Mouse (Mus musculus) mouse embryonic stem cell (cell line): ENCODE results near the gene Arap2.

Source experiments
- in situ Hi-C, 2 experiments: fragments of 300-500 bp; cut with MboI; formaldehyde crosslinking; loops; 1 replicate in 1 of 2; 3 replicates in 1 of 2; pipeline ENCODE4 v1.14.3; 2019 to 2020; ENCODE audit warnings: low sequenced_read_pairs in 2 of 2, low pct_unique_long_range_greater_than_20kb in 1 of 2, mixed read lengths in 1 of 2; ENCODE audit not compliant: unreplicated experiment in 1 of 2

Gene Arap2

GRCm38 (mm10) chr5:62664847-62665246, 101.1 kb downstream of the Arap2 start:
- in situ Hi-C loops: no loop called here

GRCm38 (mm10) chr5:62663206-62663605, 102.8 kb downstream of the Arap2 start:
- in situ Hi-C loops: no loop called here

GRCm38 (mm10) chr5:62653924-62654323, 112.0 kb downstream of the Arap2 start:
- in situ Hi-C loops: no loop called here

- in situ Hi-C loops: no loop called here
Observed at GRCm38 (mm10) chr5:62642330-62642729, 123.6 kb downstream of the Arap2 start.

GRCm38 (mm10) chr5:62640501-62640900, 125.5 kb downstream of the Arap2 start:
- in situ Hi-C loops: no loop called here

GRCm38 (mm10) chr5:62636341-62636740, 129.6 kb downstream of the Arap2 start:
- in situ Hi-C loops: no loop called here

- in situ Hi-C loops: no loop called here
Observed at GRCm38 (mm10) chr5:62628901-62629300, 137.1 kb downstream of the Arap2 start.

- in situ Hi-C loops: no loop called here
Observed at GRCm38 (mm10) chr5:62622848-62623479, 143.0 kb downstream of the Arap2 start.

GRCm38 (mm10) chr5:62618286-62618685, 147.7 kb downstream of the Arap2 start:
- in situ Hi-C loops: no loop called here

- in situ Hi-C loops: no loop called here
Observed at GRCm38 (mm10) chr5:62611990-62612389, 154.0 kb downstream of the Arap2 start.

- in situ Hi-C loops: no loop called here
Observed at GRCm38 (mm10) chr5:62587348-62587747, 178.6 kb downstream of the Arap2 start.

GRCm38 (mm10) chr5:62582643-62583042, 183.3 kb downstream of the Arap2 start:
- in situ Hi-C loops: no loop called here

GRCm38 (mm10) chr5:62581699-62582098, 184.3 kb downstream of the Arap2 start:
- in situ Hi-C loops: no loop called here

GRCm38 (mm10) chr5:62574336-62574844, 191.6 kb downstream of the Arap2 start:
- in situ Hi-C loops: no loop called here
